Mouse (Mus musculus) forebrain, embryonic 16.5 days (tissue): ENCODE measurements around the gene Cdhr5. TPM values are rescaled to one million over a fixed set of nuclear protein-coding genes. Genes with fewer than 3 reads are reported as not detected.

Experiments used
- ATAC-seq: fragments of 200-750 bp; cut with Nextera tagmentation; 2 replicates; pipeline ENCODE4 v1.8.0; 2017; ENCODE audit warnings: mild to moderate bottlenecking, moderate library complexity
- H3K27ac ChIP-seq: fragments of 300-500 bp; sonication (generic); 2 replicates; pipeline ENCODE4 v1.5.1; 2014; ENCODE audit warnings: low read length, control low read depth
- H3K27me3 ChIP-seq: fragments of 300-500 bp; sonication (generic); replicated peaks from 2 replicates; pipeline ENCODE4 v1.6.1; 2014; ENCODE audit warnings: low read length; ENCODE audit not compliant: control insufficient read depth, insufficient read depth
- H3K36me3 ChIP-seq: fragments of 300-500 bp; sonication (generic); 2 replicates; pipeline ENCODE4 v1.6.1; 2014; ENCODE audit not compliant: control insufficient read depth, insufficient read depth
- H3K4me1 ChIP-seq: fragments of 300-500 bp; sonication (generic); replicated peaks from 2 replicates; pipeline ENCODE4 v1.6.1; 2014; ENCODE audit warnings: low read length; ENCODE audit not compliant: control insufficient read depth, insufficient read depth
- H3K4me2 ChIP-seq: fragments of 300-500 bp; sonication (generic); 2 replicates; pipeline ENCODE4 v1.6.1; 2014; ENCODE audit warnings: mild to moderate bottlenecking, low read length, control low read depth
- H3K4me3 ChIP-seq: fragments of 300-500 bp; sonication (generic); replicated peaks from 2 replicates; pipeline ENCODE4 v1.5.1; 2014; ENCODE audit warnings: mild to moderate bottlenecking, low read length, control low read depth
- H3K9ac ChIP-seq: fragments of 300-500 bp; sonication (generic); replicated peaks from 2 replicates; pipeline ENCODE4 v1.6.1; 2014; ENCODE audit warnings: low read depth, low read length, control low read depth
- H3K9me3 ChIP-seq: fragments of 300-500 bp; sonication (generic); 2 replicates; pipeline ENCODE4 v1.6.1; 2016; ENCODE audit warnings: low read length; ENCODE audit not compliant: control insufficient read depth
- WGBS: fragments of 180-500 bp; shearing (Covaris S2); extraction: QIAGEN DNeasy Blood & Tissue Kit; methylation state at CpG from one replicate; pipeline ENCODE4 v1.1.7; 2014; 5-methylcytosine and 5-hydroxymethylcytosine counted together
- polyA plus RNA-seq: library from polyadenylated mRNA; unstranded; fragments of >200 nt; fragmentation: Nextera tagmentation; extraction: Ambion mirVana; gene quantifications from 2 replicates; pipeline ENCODE4 v1.2.1, GENCODE M21; 2015

The Cdhr5 gene
- polyA plus RNA-seq, 1 experiment from 2014 or later = not detected

- ATAC-seq = no peak
- peaks cover 15% of the 10 kb centered on the region for H3K27me3 ChIP-seq
- no peaks in the 10 kb centered on the region for H3K9me3 ChIP-seq
- peaks cover 5% of the 10 kb centered on the region for H3K4me1 ChIP-seq
- H3K4me3 ChIP-seq = no peak overlapping the region
- H3K36me3 ChIP-seq = peaks cover 32% of the 10 kb centered on the region
- 95% methylated on average over 8 of the region's 8 CpGs for WGBS
- no peak overlapping the region for H3K4me2 ChIP-seq
- H3K27ac ChIP-seq = no peak overlapping the region
- no peak overlapping the region for H3K9ac ChIP-seq
Measured at GRCm38 (mm10) chr7:141299175-141299574, 22.6 kb upstream of the Cdhr5 start.

- H3K9me3 ChIP-seq = no peaks in the 10 kb centered on the region
- no peak for ATAC-seq
- H3K27me3 ChIP-seq = peaks cover 24% of the 10 kb centered on the region
- 90% methylated on average over 3 of the region's 3 CpGs for WGBS
- H3K36me3 ChIP-seq = peaks cover 25% of the 10 kb centered on the region
- H3K27ac ChIP-seq = no peak overlapping the region
- no peak overlapping the region for H3K4me2 ChIP-seq
- no peak overlapping the region for H3K9ac ChIP-seq
- H3K4me1 ChIP-seq = peaks cover 12% of the 10 kb centered on the region
- H3K4me3 ChIP-seq = no peak overlapping the region
Measured at GRCm38 (mm10) chr7:141297926-141298650, 21.5 kb upstream of the Cdhr5 start.

GRCm38 (mm10) chr7:141294479-141294878 lies 17.9 kb upstream of the Cdhr5 start:
- Histone ChIP-seq H3K4me2 (peak overlapping the region; percentile 62), H3K9ac (no peak overlapping the region; the same call in 1 of the 2 replicates), H3K27me3 (peaks cover 35% of the 10 kb centered on the region), H3K4me1 (peaks cover 20% of the 10 kb centered on the region), H3K27ac (no peak overlapping the region), H3K4me3 (peak overlapping the region; percentile 38; the same call in 1 of the 2 replicates), H3K36me3 (peaks cover 7% of the 10 kb centered on the region; the same call in 1 of the 2 replicates), H3K9me3 (no peaks in the 10 kb centered on the region)
- ATAC-seq = no peak
- WGBS = 6% methylated on average over 22 of the region's 22 CpGs

- peaks cover 20% of the 10 kb centered on the region for H3K4me1 ChIP-seq
- H3K27me3 ChIP-seq = peaks cover 35% of the 10 kb centered on the region
- peak overlapping the region; percentile 62 for H3K4me2 ChIP-seq
- H3K27ac ChIP-seq = no peak overlapping the region
- no peaks in the 10 kb centered on the region for H3K9me3 ChIP-seq
- H3K36me3 ChIP-seq = peaks cover 7% of the 10 kb centered on the region; the same call in 1 of the 2 replicates
- ATAC-seq = no peak
- 1% methylated on average over 50 of the region's 53 CpGs for WGBS
- H3K4me3 ChIP-seq = peak overlapping the region; percentile 38
- peak overlapping the region; percentile 46 for H3K9ac ChIP-seq
Measured at GRCm38 (mm10) chr7:141293852-141294471, 17.4 kb upstream of the Cdhr5 start.

GRCm38 (mm10) chr7:141292583-141293388 lies 16.2 kb upstream of the Cdhr5 start:
- Histone ChIP-seq H3K9me3 (no peaks in the 10 kb centered on the region), H3K4me3 (peak overlapping the region; percentile 58), H3K27ac (no peak overlapping the region), H3K4me1 (peaks cover 20% of the 10 kb centered on the region), H3K9ac (peak overlapping the region; percentile 76), H3K4me2 (peak overlapping the region; percentile 96), H3K27me3 (peaks cover 35% of the 10 kb centered on the region), H3K36me3 (peaks cover 7% of the 10 kb centered on the region; the same call in 1 of the 2 replicates)
- ATAC-seq = no peak
- 37% methylated on average over 15 of the region's 15 CpGs for WGBS

- Histone ChIP-seq H3K27me3 (peaks cover 35% of the 10 kb centered on the region), H3K4me2 (peak within 1 kb of the TSS; percentile 96), H3K36me3 (peaks cover 3% of the 10 kb centered on the region; the same call in 1 of the 2 replicates), H3K4me3 (peak within 1 kb of the TSS; percentile 58), H3K27ac (no peak within 1 kb of the TSS), H3K9ac (peak within 1 kb of the TSS; percentile 76), H3K4me1 (peaks cover 20% of the 10 kb centered on the region), H3K9me3 (no peaks in the 10 kb centered on the region)
- peak; percentile 79 for ATAC-seq
- 1% methylated on average over 46 of the region's 46 CpGs for WGBS
Measured at GRCm38 (mm10) chr7:141291921-141292582, 15.5 kb upstream of the Cdhr5 start, which contains the start of gene Drd4. TSS of gene Drd4 (plus strand) at chr7:141292006.

GRCm38 (mm10) chr7:141288042-141288441 lies 11.5 kb upstream of the Cdhr5 start:
- ATAC-seq = no peak

GRCm38 (mm10) chr7:141282756-141283155 lies 6.2 kb upstream of the Cdhr5 start:
- Histone ChIP-seq H3K36me3 (no peaks in the 10 kb centered on the region), H3K4me2 (no peak overlapping the region), H3K4me3 (no peak overlapping the region), H3K27me3 (peaks cover 2% of the 10 kb centered on the region; the same call in 1 of the 2 replicates), H3K27ac (no peak overlapping the region), H3K9ac (no peak overlapping the region), H3K4me1 (peaks cover 10% of the 10 kb centered on the region), H3K9me3 (no peaks in the 10 kb centered on the region)
- 86% methylated on average over 4 of the region's 4 CpGs for WGBS
- ATAC-seq = no peak

More at GRCm38 (mm10) chr7:141288042-141288441, 11.5 kb upstream of the Cdhr5 start:
- 86% methylated on average over 3 of the region's 3 CpGs for WGBS
- Histone ChIP-seq H3K4me3 (no peak overlapping the region), H3K9ac (no peak overlapping the region), H3K4me1 (peaks cover 8% of the 10 kb centered on the region), H3K27me3 (peaks cover 10% of the 10 kb centered on the region), H3K27ac (no peak overlapping the region), H3K36me3 (no peaks in the 10 kb centered on the region), H3K9me3 (no peaks in the 10 kb centered on the region), H3K4me2 (no peak overlapping the region)
